Mouse (Mus musculus): ENCODE data around the gene Esrrg. TPM values are rescaled to one million over a fixed set of nuclear protein-coding genes. Genes with fewer than 3 reads are reported as not detected.

The Esrrg gene
- polyA plus RNA-seq, 1 experiment from 2014 or later = 10.7 TPM

GRCm38 (mm10) chr1:187795551-187795950 is 187.0 kb downstream of the Esrrg start:
- no peak overlapping the region for H3K4me2 ChIP-seq (ENCODE audit: low read depth, low read length)
- ATAC-seq (ENCODE audit: insufficient read depth, low FRiP score) = no peak
- H3K27me3 ChIP-seq (ENCODE audit: control insufficient read depth, insufficient read depth, low read length) = no peaks in the 10 kb centered on the region
- no peaks in the 10 kb centered on the region for H3K36me3 ChIP-seq (ENCODE audit: control insufficient read depth, insufficient read depth, low read length)
- no peak overlapping the region for H3K4me3 ChIP-seq (replicated peaks; ENCODE audit: low read length)
- no peak overlapping the region for H3K27ac ChIP-seq (ENCODE audit: low read length)
- no peaks in the 10 kb centered on the region for H3K4me1 ChIP-seq (ENCODE audit: control insufficient read depth, insufficient read depth, low read length)
- no peaks in the 10 kb centered on the region for H3K9me3 ChIP-seq (replicated peaks; ENCODE audit: control insufficient read depth, low read length)
- WGBS = 43% methylated on average over 3 of the region's 3 CpGs
- H3K9ac ChIP-seq (ENCODE audit: low read length) = no peak overlapping the region

DNA sequence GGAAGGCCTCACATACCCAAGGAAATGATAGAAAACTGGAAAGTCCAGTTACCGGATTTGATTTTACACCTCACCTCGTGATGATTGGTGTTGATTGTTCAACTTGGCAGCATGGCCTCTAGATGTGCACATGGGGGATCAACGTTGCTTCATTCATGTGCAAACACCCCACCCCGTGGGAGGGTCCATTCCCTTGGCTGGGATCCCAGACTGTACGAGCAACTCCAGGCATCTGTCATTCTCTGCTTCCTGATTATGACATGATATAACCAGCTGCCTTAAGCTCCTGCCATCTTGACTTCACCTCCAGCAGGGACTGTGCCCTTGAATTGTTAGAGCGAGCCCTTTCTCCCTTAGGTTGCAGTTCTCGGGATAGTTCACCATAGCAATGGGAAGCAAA is 190.7 kb downstream of the Esrrg start:
- Histone ChIP-seq H3K4me1 (ENCODE audit: control insufficient read depth, insufficient read depth, low read length) (peaks cover 9% of the 10 kb centered on the region), H3K4me3 (replicated peaks; ENCODE audit: low read length) (no peak overlapping the region), H3K27me3 (ENCODE audit: control insufficient read depth, insufficient read depth, low read length) (no peaks in the 10 kb centered on the region), H3K4me2 (ENCODE audit: low read depth, low read length) (no peak overlapping the region), H3K36me3 (ENCODE audit: control insufficient read depth, insufficient read depth, low read length) (no peaks in the 10 kb centered on the region), H3K9me3 (replicated peaks; ENCODE audit: control insufficient read depth, low read length) (no peaks in the 10 kb centered on the region), H3K27ac (ENCODE audit: low read length) (no peak overlapping the region), H3K9ac (ENCODE audit: low read length) (no peak overlapping the region)
- peak; percentile 56; the same call in 1 of the 2 replicates for ATAC-seq (ENCODE audit: insufficient read depth, low FRiP score)
- WGBS = 43% methylated on average over 7 of the region's 7 CpGs

- Histone ChIP-seq H3K4me3 (replicated peaks; ENCODE audit: low read length) (no peak overlapping the region), H3K36me3 (ENCODE audit: control insufficient read depth, insufficient read depth, low read length) (no peaks in the 10 kb centered on the region), H3K9ac (ENCODE audit: low read length) (no peak overlapping the region), H3K4me2 (ENCODE audit: low read depth, low read length) (no peak overlapping the region), H3K9me3 (replicated peaks; ENCODE audit: control insufficient read depth, low read length) (no peaks in the 10 kb centered on the region), H3K27ac (ENCODE audit: low read length) (no peak overlapping the region), H3K27me3 (ENCODE audit: control insufficient read depth, insufficient read depth, low read length) (no peaks in the 10 kb centered on the region), H3K4me1 (ENCODE audit: control insufficient read depth, insufficient read depth, low read length) (peaks cover 9% of the 10 kb centered on the region)
- WGBS = 80% methylated on average over 10 of the region's 10 CpGs
- no peak; the same call in 1 of the 2 replicates for ATAC-seq (ENCODE audit: insufficient read depth, low FRiP score)
Measured at GRCm38 (mm10) chr1:187800761-187801160, 192.2 kb downstream of the Esrrg start.

- Histone ChIP-seq H3K4me1 (ENCODE audit: control insufficient read depth, insufficient read depth, low read length) (peaks cover 9% of the 10 kb centered on the region), H3K4me3 (replicated peaks; ENCODE audit: low read length) (no peak overlapping the region), H3K9me3 (replicated peaks; ENCODE audit: control insufficient read depth, low read length) (no peaks in the 10 kb centered on the region), H3K27me3 (ENCODE audit: control insufficient read depth, insufficient read depth, low read length) (no peaks in the 10 kb centered on the region), H3K27ac (ENCODE audit: low read length) (no peak overlapping the region), H3K36me3 (ENCODE audit: control insufficient read depth, insufficient read depth, low read length) (no peaks in the 10 kb centered on the region), H3K4me2 (ENCODE audit: low read depth, low read length) (no peak overlapping the region), H3K9ac (ENCODE audit: low read length) (no peak overlapping the region)
- 43% methylated on average over 5 of the region's 5 CpGs for WGBS
- no peak for ATAC-seq (ENCODE audit: insufficient read depth, low FRiP score)
Measured at GRCm38 (mm10) chr1:187803566-187803965, 195.0 kb downstream of the Esrrg start.

DNA sequence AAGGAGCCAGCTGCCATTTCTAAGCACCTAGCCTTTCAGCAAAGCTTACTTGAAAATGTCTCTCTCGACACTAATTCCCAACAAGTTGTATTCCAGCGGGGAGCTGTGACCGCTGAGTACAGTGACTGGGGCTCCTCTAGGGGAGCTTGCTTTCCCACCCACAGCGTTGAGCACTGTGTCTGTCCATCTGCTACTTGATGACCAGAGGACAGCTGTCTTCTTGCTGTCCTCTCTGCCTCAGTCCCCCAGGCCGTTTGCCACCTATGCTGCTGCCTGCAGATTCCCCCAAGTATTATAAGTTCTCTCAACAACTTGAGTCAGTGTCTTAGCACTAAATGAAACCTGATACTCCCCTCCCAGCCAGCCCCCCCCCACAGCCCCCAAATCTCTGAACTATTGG is 195.4 kb downstream of the Esrrg start:
- no peak overlapping the region for H3K4me2 ChIP-seq (ENCODE audit: low read depth, low read length)
- H3K36me3 ChIP-seq (ENCODE audit: control insufficient read depth, insufficient read depth, low read length) = no peaks in the 10 kb centered on the region
- H3K27me3 ChIP-seq (ENCODE audit: control insufficient read depth, insufficient read depth, low read length) = no peaks in the 10 kb centered on the region
- H3K27ac ChIP-seq (ENCODE audit: low read length) = no peak overlapping the region
- ATAC-seq (ENCODE audit: insufficient read depth, low FRiP score) = no peak
- H3K4me3 ChIP-seq (replicated peaks; ENCODE audit: low read length) = no peak overlapping the region
- WGBS = 13% methylated on average over 5 of the region's 5 CpGs
- no peaks in the 10 kb centered on the region for H3K9me3 ChIP-seq (replicated peaks; ENCODE audit: control insufficient read depth, low read length)
- no peak overlapping the region for H3K9ac ChIP-seq (ENCODE audit: low read length)
- peaks cover 9% of the 10 kb centered on the region for H3K4me1 ChIP-seq (ENCODE audit: control insufficient read depth, insufficient read depth, low read length)

DNA sequence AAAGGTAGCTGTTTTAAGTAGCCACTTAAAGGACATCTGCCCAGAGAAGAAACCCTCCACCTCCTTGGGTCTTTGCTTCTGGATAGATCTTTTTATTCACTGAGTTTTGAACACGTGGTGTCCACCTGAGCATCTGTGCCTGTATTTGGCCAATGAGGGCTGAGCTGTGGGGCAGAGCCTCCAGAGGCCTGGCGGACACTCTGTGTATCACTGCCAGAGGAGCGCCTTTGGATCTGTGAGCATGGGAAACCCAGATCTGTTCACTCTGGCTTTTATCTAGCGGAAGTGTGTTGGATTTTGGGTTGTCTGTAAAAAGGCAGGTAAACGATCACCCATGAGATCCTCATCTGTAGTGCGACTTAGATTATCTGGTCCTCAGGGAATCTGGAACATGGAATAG is 196.4 kb downstream of the Esrrg start:
- Histone ChIP-seq H3K4me3 (replicated peaks; ENCODE audit: low read length) (no peak overlapping the region), H3K36me3 (ENCODE audit: control insufficient read depth, insufficient read depth, low read length) (no peaks in the 10 kb centered on the region), H3K27me3 (ENCODE audit: control insufficient read depth, insufficient read depth, low read length) (no peaks in the 10 kb centered on the region), H3K9me3 (replicated peaks; ENCODE audit: control insufficient read depth, low read length) (no peaks in the 10 kb centered on the region), H3K4me2 (ENCODE audit: low read depth, low read length) (no peak overlapping the region), H3K9ac (ENCODE audit: low read length) (no peak overlapping the region), H3K27ac (ENCODE audit: low read length) (no peak overlapping the region), H3K4me1 (ENCODE audit: control insufficient read depth, insufficient read depth, low read length) (peaks cover 9% of the 10 kb centered on the region)
- 82% methylated on average over 6 of the region's 6 CpGs for WGBS
- no peak for ATAC-seq (ENCODE audit: insufficient read depth, low FRiP score)

- H3K9ac ChIP-seq (ENCODE audit: low read length) = no peak overlapping the region
- no peak overlapping the region for H3K27ac ChIP-seq (ENCODE audit: low read length)
- H3K36me3 ChIP-seq (ENCODE audit: control insufficient read depth, insufficient read depth, low read length) = no peaks in the 10 kb centered on the region
- no peaks in the 10 kb centered on the region for H3K9me3 ChIP-seq (replicated peaks; ENCODE audit: control insufficient read depth, low read length)
- WGBS = 53% methylated on average over 12 of the region's 12 CpGs
- no peaks in the 10 kb centered on the region for H3K27me3 ChIP-seq (ENCODE audit: control insufficient read depth, insufficient read depth, low read length)
- no peak for ATAC-seq (ENCODE audit: insufficient read depth, low FRiP score)
- no peak overlapping the region for H3K4me2 ChIP-seq (ENCODE audit: low read depth, low read length)
- H3K4me1 ChIP-seq (ENCODE audit: control insufficient read depth, insufficient read depth, low read length) = peaks cover 9% of the 10 kb centered on the region
- H3K4me3 ChIP-seq (replicated peaks; ENCODE audit: low read length) = no peak overlapping the region
Measured at GRCm38 (mm10) chr1:187807477-187808390, 199.1 kb downstream of the Esrrg start.

DNA sequence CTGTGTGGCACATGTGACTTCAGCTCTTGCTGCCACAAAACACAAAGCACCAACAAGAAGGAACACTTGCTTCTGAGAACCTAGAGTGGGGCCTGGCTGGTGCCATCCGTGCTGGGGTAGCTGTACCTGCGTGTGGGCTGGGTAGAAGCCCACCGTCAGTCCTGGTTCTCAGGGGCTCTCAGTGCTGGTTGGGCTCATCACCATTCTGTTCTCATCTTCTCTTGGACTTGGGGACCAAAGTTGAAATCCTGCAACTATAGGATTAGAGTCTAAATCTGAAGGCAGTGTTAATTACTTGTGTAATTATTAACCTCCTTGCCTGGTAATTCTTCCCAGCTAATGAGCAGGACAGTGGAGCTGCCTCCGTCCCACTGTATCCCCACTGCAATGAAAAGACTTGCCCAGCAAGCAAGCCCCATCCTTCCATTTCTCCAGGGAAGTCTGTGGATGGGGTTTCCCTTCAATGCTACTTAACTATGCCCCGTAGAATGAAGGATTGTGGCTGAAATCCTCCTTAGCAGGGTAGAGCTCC is 199.9 kb downstream of the Esrrg start:
- no peak for ATAC-seq (ENCODE audit: insufficient read depth, low FRiP score)
- 82% methylated on average over 5 of the region's 5 CpGs for WGBS
- Histone ChIP-seq H3K4me1 (ENCODE audit: control insufficient read depth, insufficient read depth, low read length) (peaks cover 8% of the 10 kb centered on the region), H3K9ac (ENCODE audit: low read length) (no peak overlapping the region), H3K9me3 (replicated peaks; ENCODE audit: control insufficient read depth, low read length) (no peaks in the 10 kb centered on the region), H3K4me3 (replicated peaks; ENCODE audit: low read length) (no peak overlapping the region), H3K4me2 (ENCODE audit: low read depth, low read length) (no peak overlapping the region), H3K27ac (ENCODE audit: low read length) (no peak overlapping the region), H3K36me3 (ENCODE audit: control insufficient read depth, insufficient read depth, low read length) (no peaks in the 10 kb centered on the region), H3K27me3 (ENCODE audit: control insufficient read depth, insufficient read depth, low read length) (no peaks in the 10 kb centered on the region)

DNA sequence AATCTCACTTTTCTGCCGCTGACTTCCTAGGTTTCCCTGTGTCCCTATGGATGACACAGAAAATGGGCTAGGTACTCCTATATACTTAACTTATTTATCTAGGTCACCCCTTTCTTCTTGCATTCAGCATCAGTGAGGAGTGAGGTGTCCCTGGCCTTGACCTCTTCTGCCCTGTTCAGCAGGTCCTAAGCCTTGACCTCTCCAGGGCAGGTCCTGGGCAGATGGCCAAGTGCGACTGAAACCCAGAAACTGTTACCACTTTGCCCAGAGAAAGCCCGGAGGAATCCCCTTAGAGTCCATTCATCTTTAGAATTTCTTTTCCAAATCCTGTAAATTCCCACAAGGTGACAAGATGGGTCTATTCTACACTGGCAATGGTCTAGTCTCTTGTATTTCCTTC is 201.0 kb downstream of the Esrrg start:
- Histone ChIP-seq H3K4me3 (replicated peaks; ENCODE audit: low read length) (no peak overlapping the region), H3K36me3 (ENCODE audit: control insufficient read depth, insufficient read depth, low read length) (no peaks in the 10 kb centered on the region), H3K4me2 (ENCODE audit: low read depth, low read length) (no peak overlapping the region), H3K27ac (ENCODE audit: low read length) (no peak overlapping the region), H3K9me3 (replicated peaks; ENCODE audit: control insufficient read depth, low read length) (no peaks in the 10 kb centered on the region), H3K27me3 (ENCODE audit: control insufficient read depth, insufficient read depth, low read length) (no peaks in the 10 kb centered on the region), H3K9ac (ENCODE audit: low read length) (no peak overlapping the region), H3K4me1 (ENCODE audit: control insufficient read depth, insufficient read depth, low read length) (no peaks in the 10 kb centered on the region)
- ATAC-seq (ENCODE audit: insufficient read depth, low FRiP score) = no peak
- WGBS = 87% methylated on average over 3 of the region's 3 CpGs

Measured in stomach, embryonic 16.5 days (tissue).